Mouse (Mus musculus) ES-Bruce4 (cell line): ENCODE measurements around the gene Dpysl5. TPM values are rescaled to one million over a fixed set of nuclear protein-coding genes. Genes with fewer than 3 reads are reported as not detected.

Experiments used
- H3K27ac ChIP-seq: 2 replicates; pipeline ENCODE4 v1.5.1; 2012; ENCODE audit warnings: low read length, inconsistent platforms; ENCODE audit not compliant: insufficient read depth
- H3K27me3 ChIP-seq: 2 replicates; pipeline ENCODE4 v1.6.1; 2012; ENCODE audit warnings: mild to moderate bottlenecking, low read length, inconsistent platforms; ENCODE audit not compliant: control insufficient read depth, poor library complexity, insufficient read depth, severe bottlenecking
- H3K36me3 ChIP-seq: 2 replicates; pipeline ENCODE4 v1.6.1; 2012; ENCODE audit warnings: inconsistent platforms, mild to moderate bottlenecking, low read length, moderate library complexity; ENCODE audit not compliant: control insufficient read depth, poor library complexity, insufficient read depth, severe bottlenecking
- H3K4me1 ChIP-seq: one replicate; pipeline ENCODE4 v1.8.1; 2011; ENCODE audit warnings: low read length; ENCODE audit not compliant: control insufficient read depth, insufficient read depth
- H3K4me3 ChIP-seq: 2 replicates; pipeline ENCODE4 v1.5.1; 2011; ENCODE audit warnings: low read depth, mild to moderate bottlenecking, low read length
- H3K9ac ChIP-seq: 2 replicates; pipeline ENCODE4 v1.6.1; 2012; ENCODE audit warnings: low read depth, mild to moderate bottlenecking, inconsistent platforms; ENCODE audit not compliant: poor library complexity, severe bottlenecking
- H3K9me3 ChIP-seq: replicated peaks from 2 replicates; pipeline ENCODE4 v1.6.1; 2012; ENCODE audit warnings: mild to moderate bottlenecking, low read length, inconsistent platforms; ENCODE audit not compliant: control insufficient read depth, poor library complexity, insufficient read depth, severe bottlenecking
- CTCF ChIP-seq: IDR thresholded peaks from one replicate; pipeline ENCODE4 v1.8.1; 2011; ENCODE audit warnings: low read depth, low read length
- EP300 ChIP-seq: IDR thresholded peaks from 2 replicates; pipeline ENCODE4 v1.6.1; 2011; ENCODE audit warnings: low read depth, low read length; ENCODE audit not compliant: insufficient read depth
- POLR2A ChIP-seq: IDR thresholded peaks from one replicate; pipeline ENCODE4 v1.8.1; 2011; ENCODE audit warnings: low read length; ENCODE audit not compliant: insufficient read depth
- polyA plus RNA-seq: library from polyadenylated mRNA; stranded (reverse); fragments of >200 nt; gene quantifications from 2 replicates; pipeline ENCODE4 v1.2.4, GENCODE M21; 2011; ENCODE audit warnings: low read depth; ENCODE audit not compliant: missing spikeins, insufficient read depth, insufficient read length

Dpysl5 gene
- polyA plus RNA-seq, 1 experiment = 35.2 TPM

DNA sequence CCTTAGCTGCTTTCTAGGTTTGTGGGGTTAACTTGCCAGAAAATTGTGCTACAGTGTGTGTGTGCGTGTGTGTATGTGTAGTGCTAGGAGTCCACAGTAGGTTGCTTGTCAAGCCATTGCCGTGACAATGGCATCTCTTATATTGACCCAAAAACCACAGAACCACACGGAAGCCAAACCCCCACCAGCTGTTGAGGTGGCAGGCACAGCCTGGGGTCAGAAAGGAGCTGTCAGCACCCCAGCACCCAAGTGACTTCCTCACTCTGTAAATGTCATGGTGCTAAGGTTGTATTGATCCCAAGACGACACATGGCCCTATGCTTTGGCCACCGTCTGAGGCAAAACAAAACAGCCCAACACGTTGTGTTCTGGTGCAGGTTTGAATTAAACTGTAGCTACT lies 87.6 kb downstream of the Dpysl5 start:
- no peaks in the 10 kb centered on the region for H3K27me3 ChIP-seq
- H3K4me1 ChIP-seq = no peaks in the 10 kb centered on the region
- H3K9me3 ChIP-seq = no peaks in the 10 kb centered on the region
- H3K36me3 ChIP-seq = no peaks in the 10 kb centered on the region
- TF ChIP-seq EP300 = no peak
- no peak for TF ChIP-seq CTCF
- no peak for TF ChIP-seq POLR2A
- H3K9ac ChIP-seq = no peak overlapping the region
- no peak overlapping the region for H3K4me3 ChIP-seq
- no peak overlapping the region for H3K27ac ChIP-seq

DNA sequence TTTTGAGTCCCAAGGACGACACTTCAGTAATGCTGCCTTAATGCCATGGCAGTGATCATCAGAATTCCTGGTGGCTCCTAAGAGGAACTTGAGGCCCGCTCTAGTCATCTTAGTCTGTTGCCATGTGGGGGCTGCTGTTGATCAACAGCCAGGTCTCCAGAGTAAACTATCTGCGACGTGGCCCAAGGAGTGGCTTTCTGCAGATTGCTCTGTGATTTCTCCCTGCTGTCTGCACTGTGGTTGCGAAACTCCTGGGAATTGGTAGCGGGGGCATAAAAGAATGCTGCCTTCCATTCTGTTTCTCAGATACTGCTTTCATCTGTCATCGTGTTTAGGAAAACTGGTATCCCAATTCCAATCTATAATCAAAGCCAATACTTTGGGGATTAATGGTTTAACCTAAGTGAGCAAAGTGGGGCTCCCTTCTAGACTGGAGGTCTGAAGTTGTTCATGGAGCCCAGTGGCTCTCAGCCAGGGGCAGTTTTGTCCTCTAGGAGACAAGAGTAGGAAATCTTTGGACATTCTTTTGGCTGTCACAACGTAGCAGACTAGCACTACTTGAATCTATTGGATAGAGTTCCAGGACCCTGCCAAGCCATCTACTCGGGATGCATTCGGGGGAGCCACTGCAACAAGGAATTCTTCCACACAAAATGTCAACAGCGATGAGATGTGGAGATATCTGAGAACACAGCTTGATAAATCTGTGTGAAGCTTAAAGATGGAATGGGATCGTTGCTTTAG lies 91.5 kb downstream of the Dpysl5 start:
- Histone ChIP-seq H3K4me3 (no peak overlapping the region), H3K9me3 (no peaks in the 10 kb centered on the region), H3K4me1 (no peaks in the 10 kb centered on the region), H3K27me3 (no peaks in the 10 kb centered on the region), H3K27ac (no peak overlapping the region), H3K36me3 (no peaks in the 10 kb centered on the region), H3K9ac (no peak overlapping the region)
- TF ChIP-seq CTCF (no peak), POLR2A (no peak), EP300 (no peak)

DNA sequence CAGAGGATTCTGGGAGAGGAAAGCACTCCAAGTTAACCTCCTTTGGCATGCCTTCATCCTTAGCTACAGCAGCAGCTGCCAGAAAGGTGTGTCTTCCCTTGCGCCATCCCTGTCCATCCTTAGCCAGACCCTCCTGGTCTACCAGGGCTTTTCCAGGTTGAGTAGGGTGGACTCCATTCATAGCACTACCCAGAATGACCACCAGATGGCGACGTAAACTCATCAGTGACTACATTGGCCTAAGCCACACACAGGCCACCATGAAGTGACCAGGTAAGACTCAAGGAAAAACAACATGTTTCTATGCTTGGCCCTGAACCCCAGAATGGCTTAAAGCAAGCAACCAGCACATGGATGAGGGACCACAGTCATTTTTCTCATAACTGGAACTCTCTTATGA lies 94.7 kb downstream of the Dpysl5 start:
- Histone ChIP-seq H3K27ac (no peak overlapping the region), H3K27me3 (no peaks in the 10 kb centered on the region), H3K9ac (no peak overlapping the region), H3K9me3 (no peaks in the 10 kb centered on the region), H3K4me1 (no peaks in the 10 kb centered on the region), H3K36me3 (no peaks in the 10 kb centered on the region), H3K4me3 (no peak overlapping the region)
- TF ChIP-seq EP300 = no peak
- TF ChIP-seq POLR2A = no peak
- TF ChIP-seq CTCF = peak; percentile 80

DNA sequence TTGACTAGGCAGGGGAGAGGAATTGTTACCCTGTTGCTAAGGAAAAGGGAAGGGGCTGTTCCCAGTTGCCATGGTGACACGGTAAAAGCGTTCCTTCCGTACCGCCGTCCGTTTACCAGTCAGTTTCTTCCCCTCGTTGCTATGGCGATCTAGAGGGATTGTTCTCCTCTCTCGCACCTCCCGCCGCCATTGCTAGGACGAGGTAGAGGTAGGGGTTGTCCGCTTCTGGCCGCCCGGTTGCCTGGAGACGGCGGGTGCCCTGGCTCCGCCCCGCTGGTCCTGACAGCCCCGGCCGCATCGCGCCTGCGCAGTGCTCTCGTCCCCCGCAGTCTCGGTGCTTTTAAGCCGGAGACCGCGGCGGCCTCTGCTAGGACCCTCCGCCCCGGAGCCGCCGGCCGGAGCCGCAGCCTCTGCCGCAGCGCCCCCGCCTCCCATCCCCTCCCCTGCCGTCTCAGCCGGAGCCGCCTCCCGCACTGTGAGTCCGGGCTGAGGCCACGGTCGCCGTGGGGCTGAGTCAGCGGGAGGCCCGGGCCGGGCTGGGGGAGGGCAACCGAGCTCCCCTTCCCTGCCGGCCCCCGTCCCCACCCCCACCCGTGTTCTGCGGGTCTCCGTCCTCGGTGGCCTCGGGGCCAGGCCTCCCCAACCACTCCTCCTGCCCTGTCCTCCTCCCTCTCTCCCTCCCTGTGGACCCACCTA lies 103.2 kb downstream of the Dpysl5 start, which contains the start of gene Mapre3:
Gene Mapre3, plus strand, starts transcription at position 218 of the 696 bp plus-strand sequence.
- Histone ChIP-seq H3K4me1 (no peaks in the 10 kb centered on the region), H3K27me3 (no peaks in the 10 kb centered on the region), H3K4me3 (peak within 1 kb of the TSS; percentile 56), H3K27ac (no peak within 1 kb of the TSS), H3K9me3 (no peaks in the 10 kb centered on the region), H3K9ac (peak within 1 kb of the TSS; percentile 54), H3K36me3 (no peaks in the 10 kb centered on the region)
- no peak for TF ChIP-seq EP300

DNA sequence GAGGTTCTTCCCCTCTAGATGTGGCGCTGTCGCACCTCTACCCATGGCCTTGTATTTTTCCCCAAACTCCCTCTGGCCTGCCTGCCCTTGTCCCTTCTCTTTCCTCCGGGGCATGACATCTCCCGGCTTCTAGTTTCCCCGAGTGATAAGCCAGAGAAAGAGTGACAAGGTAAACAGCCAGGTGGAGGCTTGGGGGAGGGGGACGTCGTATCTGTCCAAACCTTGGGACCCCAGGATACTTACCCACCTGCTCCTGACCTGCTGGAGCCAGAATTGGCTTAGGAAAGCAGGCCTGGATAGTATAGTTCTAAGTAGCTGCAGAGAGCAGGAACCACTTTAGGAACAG lies 103.7 kb downstream of the Dpysl5 start:
- TF ChIP-seq EP300 (no peak), CTCF (no peak)
- Histone ChIP-seq H3K4me3 (peak overlapping the region; percentile 56), H3K9me3 (no peaks in the 10 kb centered on the region), H3K9ac (peak overlapping the region; percentile 54), H3K36me3 (no peaks in the 10 kb centered on the region), H3K27ac (no peak overlapping the region), H3K4me1 (no peaks in the 10 kb centered on the region), H3K27me3 (no peaks in the 10 kb centered on the region)

DNA sequence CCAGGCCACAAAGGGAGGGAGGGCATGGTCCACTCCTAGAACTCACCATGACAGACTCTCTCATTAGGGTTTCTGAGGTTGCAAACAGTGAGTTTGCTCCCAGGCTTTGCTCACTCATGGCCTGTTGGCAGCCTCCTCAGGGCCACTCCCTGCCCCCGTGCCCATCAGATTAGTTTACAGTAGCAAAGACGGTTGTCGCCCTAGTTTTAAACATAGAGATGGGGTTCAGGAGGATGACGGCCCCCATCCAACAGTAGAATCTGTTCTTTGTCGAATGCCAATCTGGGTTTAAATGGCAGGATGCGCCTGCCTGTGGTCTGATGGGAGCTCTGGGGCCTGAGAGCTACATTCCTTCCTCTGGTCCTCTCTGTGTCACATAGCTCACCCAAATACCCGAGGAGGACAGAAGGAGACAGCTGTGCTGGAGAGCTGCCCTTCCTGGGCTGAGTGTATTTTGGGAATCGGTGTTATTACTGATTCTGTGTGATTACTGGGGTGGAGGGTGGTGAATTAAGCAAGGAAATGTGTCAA lies 105.0 kb downstream of the Dpysl5 start:
- no peaks in the 10 kb centered on the region for H3K27me3 ChIP-seq
- no peak overlapping the region for H3K4me3 ChIP-seq
- no peaks in the 10 kb centered on the region for H3K4me1 ChIP-seq
- no peaks in the 10 kb centered on the region for H3K9me3 ChIP-seq
- H3K27ac ChIP-seq = no peak overlapping the region
- TF ChIP-seq POLR2A = no peak
- TF ChIP-seq EP300 = no peak
- TF ChIP-seq CTCF = no peak
- no peaks in the 10 kb centered on the region for H3K36me3 ChIP-seq
- no peak overlapping the region for H3K9ac ChIP-seq
